Comparison of ENCODE assay signal across 15 mouse cellular contexts in the genomic region with DNA sequence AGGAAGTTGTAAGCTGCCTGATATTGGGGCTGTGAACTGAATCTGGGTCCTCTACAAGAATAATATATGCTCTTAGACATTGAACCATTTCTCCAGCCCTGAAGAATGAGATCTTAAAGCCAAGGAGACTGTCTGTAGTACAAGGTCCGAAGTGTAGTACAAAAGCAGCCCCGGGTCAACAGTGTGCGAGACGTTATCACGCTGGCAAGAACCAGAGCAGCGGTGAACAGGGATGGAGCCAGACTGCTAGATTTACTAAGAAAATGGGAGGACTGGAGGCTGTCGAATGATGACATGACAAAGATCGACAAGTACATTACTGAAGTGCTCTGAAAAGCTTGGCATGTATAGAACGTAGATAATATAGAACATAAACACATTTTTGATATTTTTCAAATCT. TPM values are rescaled to one million over a fixed set of nuclear protein-coding genes. Genes with fewer than 3 reads are reported as not detected.
A peak's percentile ranks its signal among the peaks of the same experiment; 100 is the strongest.
DNase-seq lines count a peak whose midpoint lies in the region; ATAC-seq and TF ChIP-seq lines count a peak whose summit lies in the region.
"Had no signal": no experiment of that assay in that cellular context is flagged by ENCODE, and none has a peak within 500 bp of the region (broad histone marks: within the 10 kb centered on the region; RNA-seq: fewer than 3 reads in every experiment).

No protein-coding gene starts in this region.

- H3K9me3 ChIP-seq in E14TG2a.4 (ENCODE audit: low read length) = no peaks in the 10 kb centered on the region
- H3K9me3 ChIP-seq in liver, embryonic 15.5 days (replicated peaks) = no peaks in the 10 kb centered on the region
- H3K9me3 ChIP-seq in hindbrain, postnatal 0 days (ENCODE audit: low read length) = no peaks in the 10 kb centered on the region
- no peaks in the 10 kb centered on the region for H3K9me3 ChIP-seq in intestine, postnatal 0 days (ENCODE audit: control insufficient read depth)
- H3K9me3 ChIP-seq: embryonic facial prominence, embryonic 15.5 days; heart, embryonic 15.5 days; hindbrain, embryonic 12.5 days; lung, embryonic 15.5 days had no signal

- H3K4me2 ChIP-seq in liver, embryonic 15.5 days = peak overlapping the region; percentile 92; the same call in 1 of the 2 replicates
- H3K4me2 ChIP-seq in hindbrain, postnatal 0 days (ENCODE audit: low read depth, low read length) = no peak overlapping the region
- H3K4me2 ChIP-seq in intestine, postnatal 0 days (replicated peaks; ENCODE audit: low read depth) = no peak overlapping the region

- peak; percentile 36 for DNase-seq in cerebellum, adult 9-11 months
- no peak for DNase-seq in cerebellum, adult 2 months
- peak; percentile 32 for DNase-seq in kidney, adult 9 months
- no peak for DNase-seq in kidney, postnatal 10 days
- no peak for DNase-seq in hindbrain, postnatal 0 days (ENCODE audit: low spot score)
- DNase-seq: gastrocnemius, postnatal 36 days; layer of hippocampus, adult 9-11 months; thymus, adult 18-20 months had no signal

- no peak for ATAC-seq in liver, embryonic 15.5 days (ENCODE audit: insufficient read depth)
- ATAC-seq in hindbrain, postnatal 0 days = no peak
- no peak for ATAC-seq in intestine, postnatal 0 days

- TF ChIP-seq POLR2A in cerebellum, adult 2 months (IDR thresholded peaks at IDR 0.05; ENCODE audit: borderline replicate concordance, insufficient read depth, low read length) = no peak

- H3K9ac ChIP-seq in liver, embryonic 15.5 days = no peak overlapping the region
- no peak overlapping the region; the same call in 1 of the 2 replicates for H3K9ac ChIP-seq in hindbrain, postnatal 0 days (replicated peaks; ENCODE audit: low read length)
- no peak overlapping the region for H3K9ac ChIP-seq in intestine, postnatal 0 days (ENCODE audit: low read depth, low read length)
- H3K9ac ChIP-seq: embryonic facial prominence, embryonic 15.5 days; hindbrain, embryonic 12.5 days had no signal

- H3K4me1 ChIP-seq in cerebellum, adult 2 months (ENCODE audit: control insufficient read depth, insufficient read depth, low read length) = no peaks in the 10 kb centered on the region
- H3K4me1 ChIP-seq in E14TG2a.4 (replicated peaks; ENCODE audit: low read depth, low read length) = peaks cover 37% of the 10 kb centered on the region
- peaks cover 23% of the 10 kb centered on the region for H3K4me1 ChIP-seq in liver, embryonic 15.5 days (replicated peaks)
- H3K4me1 ChIP-seq in hindbrain, postnatal 0 days (ENCODE audit: insufficient read depth, low read length) = no peaks in the 10 kb centered on the region
- no peaks in the 10 kb centered on the region; the same call in 1 of the 2 replicates for H3K4me1 ChIP-seq in intestine, postnatal 0 days (replicated peaks; ENCODE audit: control insufficient read depth, insufficient read depth, low read length)

- TF ChIP-seq CTCF in cerebellum, adult 2 months (IDR thresholded peaks at IDR 0.05; ENCODE audit: borderline replicate concordance, insufficient read depth, low read depth, low read length) = no peak
- no peak for TF ChIP-seq CTCF in E14TG2a.4 (conservative IDR thresholded peaks at IDR 0.05; ENCODE audit: low read length)
- no peak for TF ChIP-seq CTCF in hindbrain, postnatal 0 days (IDR thresholded peaks at IDR 0.05; ENCODE audit: low read depth)
- no peak for TF ChIP-seq CTCF in intestine, postnatal 0 days (IDR thresholded peaks at IDR 0.05; ENCODE audit: low read depth)

- H3K27ac ChIP-seq in cerebellum, adult 2 months (ENCODE audit: insufficient read depth, low read length) = no peak overlapping the region
- no peak overlapping the region for H3K27ac ChIP-seq in liver, embryonic 15.5 days (replicated peaks)
- no peak overlapping the region for H3K27ac ChIP-seq in hindbrain, postnatal 0 days
- no peak overlapping the region for H3K27ac ChIP-seq in intestine, postnatal 0 days (ENCODE audit: low read depth, low read length)
- H3K27ac ChIP-seq: embryonic facial prominence, embryonic 15.5 days; hindbrain, embryonic 12.5 days; lung, embryonic 15.5 days had no signal

- no peak overlapping the region for H3K4me3 ChIP-seq in cerebellum, adult 2 months (replicated peaks; ENCODE audit: insufficient read depth, low read depth, low read length)
- peak overlapping the region; percentile 98 for H3K4me3 ChIP-seq in E14TG2a.4 (replicated peaks; ENCODE audit: low read length)
- H3K4me3 ChIP-seq in liver, embryonic 15.5 days (replicated peaks) = no peak overlapping the region
- no peak overlapping the region for H3K4me3 ChIP-seq in hindbrain, postnatal 0 days (ENCODE audit: low read length)
- no peak overlapping the region for H3K4me3 ChIP-seq in intestine, postnatal 0 days (ENCODE audit: low read depth, low read length)

- peaks cover 25% of the 10 kb centered on the region for H3K36me3 ChIP-seq in E14TG2a.4 (ENCODE audit: insufficient read depth, low read length)
- peaks cover 10% of the 10 kb centered on the region for H3K36me3 ChIP-seq in liver, embryonic 15.5 days (replicated peaks)
- H3K36me3 ChIP-seq in hindbrain, postnatal 0 days (ENCODE audit: insufficient read depth, low read length) = no peaks in the 10 kb centered on the region
- peaks cover 4% of the 10 kb centered on the region; the same call in 1 of the 2 replicates for H3K36me3 ChIP-seq in intestine, postnatal 0 days (ENCODE audit: control insufficient read depth, insufficient read depth)
- H3K36me3 ChIP-seq: embryonic facial prominence, embryonic 15.5 days; hindbrain, embryonic 12.5 days had no signal

- 87% methylated on average over 9 of the region's 9 CpGs for WGBS in cerebellum, adult 2 months
- 81% methylated on average over 9 of the region's 9 CpGs for WGBS in liver, embryonic 15.5 days (ENCODE audit: insufficient replicate concordance)
- WGBS in hindbrain, postnatal 0 days = 88% methylated on average over 9 of the region's 9 CpGs
- 65% methylated on average over 9 of the region's 9 CpGs for WGBS in intestine, postnatal 0 days

- no peaks in the 10 kb centered on the region for H3K27me3 ChIP-seq in cerebellum, adult 2 months (ENCODE audit: control insufficient read depth, insufficient read depth, low read length)
- H3K27me3 ChIP-seq in E14TG2a.4 (ENCODE audit: insufficient read depth, low read length) = no peaks in the 10 kb centered on the region
- H3K27me3 ChIP-seq in liver, embryonic 15.5 days = peaks cover 4% of the 10 kb centered on the region; the same call in 1 of the 2 replicates
- H3K27me3 ChIP-seq in hindbrain, postnatal 0 days (ENCODE audit: insufficient read depth, low read length) = no peaks in the 10 kb centered on the region; the same call in 1 of the 2 replicates
- H3K27me3 ChIP-seq in intestine, postnatal 0 days (replicated peaks; ENCODE audit: control insufficient read depth, insufficient read depth, low read length) = no peaks in the 10 kb centered on the region
- H3K27me3 ChIP-seq: embryonic facial prominence, embryonic 15.5 days; heart, embryonic 15.5 days; hindbrain, embryonic 12.5 days had no signal

RNA-seq across cellular contexts. Expression of a gene that starts 1.4 kb away (rescaled TPM):
- polyA plus RNA-seq in cerebellum, adult 2 months (2012; rRNA removed) = 110 and 115 TPM in 2 replicates
- 121 and 123 TPM in 2 replicates for polyA plus RNA-seq in liver, embryonic 15.5 days (2015; fragmentation: Nextera tagmentation; extraction: Ambion mirVana)
- total RNA-seq in hindbrain, postnatal 0 days (2014; rRNA removed) = 112 and 125 TPM in 2 replicates
- polyA plus RNA-seq in hindbrain, postnatal 0 days (2015; fragmentation: Nextera tagmentation; extraction: Ambion mirVana) = 164 and 165 TPM in 2 replicates
- polyA plus RNA-seq in intestine, postnatal 0 days (2015; fragmentation: Nextera tagmentation; extraction: Ambion mirVana) = 171 and 180 TPM in 2 replicates

RNA-seq across cellular contexts. Expression of a gene that starts 3.0 kb away (rescaled TPM):
- polyA plus RNA-seq in cerebellum, adult 2 months (2012; rRNA removed) = 21.7 and 22.1 TPM in 2 replicates
- 51.4 and 56.5 TPM in 2 replicates for polyA plus RNA-seq in liver, embryonic 15.5 days (2015; fragmentation: Nextera tagmentation; extraction: Ambion mirVana)
- 6.0 and 8.3 TPM in 2 replicates for total RNA-seq in hindbrain, postnatal 0 days (2014; rRNA removed)
- polyA plus RNA-seq in hindbrain, postnatal 0 days (2015; fragmentation: Nextera tagmentation; extraction: Ambion mirVana) = 50.8 and 51.8 TPM in 2 replicates
- polyA plus RNA-seq in intestine, postnatal 0 days (2015; fragmentation: Nextera tagmentation; extraction: Ambion mirVana) = 61.4 and 62.1 TPM in 2 replicates

Comparison
In these comparisons a context has a peak if more than half of its experiments do, and no peak if none do; other contexts are left out.
1. DNase-seq: peak in cerebellum, adult 9-11 months (single experiment) and kidney, adult 9 months (single experiment); none in cerebellum, adult 2 months (0 of 2), kidney, postnatal 10 days (single experiment) and hindbrain, postnatal 0 days (single experiment).